In the genomic region with DNA sequence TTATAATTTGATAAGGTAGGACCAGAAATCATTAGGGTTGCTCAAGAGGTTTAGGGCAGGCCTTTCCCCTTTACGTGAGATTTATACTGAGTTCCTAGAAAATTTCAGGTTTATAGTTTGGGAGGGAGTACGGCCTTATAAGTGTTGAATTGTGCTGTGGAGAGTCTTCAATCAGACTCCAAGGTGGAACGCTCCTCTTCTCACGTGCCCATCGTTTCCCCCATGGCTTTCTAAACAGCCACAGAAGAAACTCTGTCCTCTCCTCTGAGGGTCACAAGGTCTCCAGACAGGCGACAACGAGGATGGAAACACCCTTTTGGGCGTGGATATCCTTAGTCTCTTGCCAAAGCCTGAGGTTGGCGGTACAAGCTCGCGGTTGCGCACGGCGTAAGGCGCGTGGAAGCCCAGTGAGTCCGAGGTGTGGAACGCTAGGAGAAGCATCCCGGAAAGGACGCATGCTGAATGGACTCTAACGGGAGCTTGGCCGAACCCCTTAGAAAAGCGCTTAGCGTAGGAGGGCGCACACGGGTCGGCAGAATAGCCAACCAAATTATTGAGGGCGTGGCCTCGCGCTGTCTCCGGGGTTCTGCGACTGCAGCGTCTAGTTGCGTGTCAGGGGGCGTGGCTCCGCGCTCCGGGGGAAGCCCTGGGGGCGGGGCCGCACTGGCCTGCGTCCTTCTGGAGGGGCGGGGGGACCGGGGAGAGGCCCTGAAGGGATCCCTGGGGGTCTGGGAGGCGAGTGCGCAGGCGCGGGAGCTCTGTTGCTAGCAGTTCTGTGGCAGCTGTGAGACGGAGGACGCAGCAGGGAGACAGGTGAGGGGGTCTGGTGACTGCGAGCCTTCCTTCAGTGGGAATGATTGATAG, we compare ENCODE assay signal across 8 mouse cellular contexts. TPM values are rescaled to one million over a fixed set of nuclear protein-coding genes. Genes with fewer than 3 reads are reported as not detected.
A peak's percentile ranks its signal among the peaks of the same experiment; 100 is the strongest.
DNase-seq lines count a peak whose midpoint lies in the region; ATAC-seq and TF ChIP-seq lines count a peak whose summit lies in the region.

A gene (plus strand): TSS at position 738 of the 864 bp plus-strand sequence.

- TF ChIP-seq CTCF in Patski (IDR thresholded peaks at IDR 0.05): no peak

- POLR2A ChIA-PET in Patski (lab: Charles Lee): interaction anchor here (0.5 to 1.5 kb wide), 2 partner anchors 9 to 1741 kb away, joined by 3 to 4 read pairs; no protein-coding TSS in a partner anchor

- no peaks in the 10 kb centered on the region for H3K27me3 ChIP-seq in Patski
- H3K27me3 ChIP-seq in hindbrain, embryonic 15.5 days: no peaks in the 10 kb centered on the region

- H3K9ac ChIP-seq in hindbrain, embryonic 15.5 days: peak within 1 kb of the TSS; percentile 44

- in situ Hi-C loops in Patski (cut with MboI; ENCODE audit: low pct_unique_long_range_greater_than_20kb): no loop called here

- peak; percentile 44 for DNase-seq in Patski (ENCODE audit: low read depth, low spot score)
- DNase-seq in cerebellum, postnatal 14 days: peak; percentile 99
- DNase-seq in frontal cortex, postnatal 25 days (ENCODE audit: low spot score in 2 of 2): peak; percentile 95 to 97
- DNase-seq in left cerebral cortex, adult 11 months (ENCODE audit: low spot score): peak; percentile 96
- DNase-seq in lung, postnatal 4 days: peak; percentile 97 to 98
- peak; percentile 95 for DNase-seq in retina, postnatal 7 days (ENCODE audit: low read depth, low spot score)
- DNase-seq in urinary bladder, adult 2 months (ENCODE audit: low spot score): peak; percentile 87

- peak within 1 kb of the TSS; percentile 48 for H3K4me3 ChIP-seq in hindbrain, embryonic 15.5 days

- CTCF ChIA-PET in Patski (lab: Charles Lee): no interaction called here

- peaks cover 36% of the 10 kb centered on the region for H3K4me1 ChIP-seq in hindbrain, embryonic 15.5 days (replicated peaks)

- peak within 1 kb of the TSS; percentile 66 for H3K4me2 ChIP-seq in hindbrain, embryonic 15.5 days

- peaks cover 4% of the 10 kb centered on the region; the same call in 1 of the 2 replicates for H3K36me3 ChIP-seq in hindbrain, embryonic 15.5 days

- no peaks in the 10 kb centered on the region for H3K9me3 ChIP-seq in hindbrain, embryonic 15.5 days

- H3K27ac ChIP-seq in hindbrain, embryonic 15.5 days (replicated peaks): peak within 1 kb of the TSS; percentile 83

- 3% methylated on average over 50 of the region's 50 CpGs for WGBS in hindbrain, embryonic 15.5 days

- peak; percentile 85 for ATAC-seq in Patski
- ATAC-seq in hindbrain, embryonic 15.5 days (ENCODE audit: low FRiP score, low read depth): peak; percentile 78

RNA-seq across cellular contexts. Expression of the gene that starts here (rescaled TPM):
- polyA plus RNA-seq in Patski (2021): 3.6 TPM
- polyA plus RNA-seq in hindbrain, embryonic 15.5 days (2015; fragmentation: Nextera tagmentation; extraction: Ambion mirVana): 16.3 and 17.6 TPM in 2 replicates
- polyA plus RNA-seq in urinary bladder, adult 2 months (2012; rRNA removed): 8.9 and 9.4 TPM in 2 replicates

Comparison
In these comparisons a context has a peak if more than half of its experiments do, and no peak if none do; other contexts are left out.
1. Peak in every context shown above with its lines: DNase-seq, ATAC-seq, H3K4me3 ChIP-seq and H3K27ac ChIP-seq.
2. DNase-seq: peak in every context shown above with its lines; median percentile 99 in cerebellum, postnatal 14 days; 98 in lung, postnatal 4 days; 96 in frontal cortex, postnatal 25 days; 96 in left cerebral cortex, adult 11 months; 95 in retina, postnatal 7 days; 87 in urinary bladder, adult 2 months; 44 in Patski.